Mouse (Mus musculus) ES-Bruce4 (cell line): ENCODE measurements around the gene Elovl2. TPM values are rescaled to one million over a fixed set of nuclear protein-coding genes. Genes with fewer than 3 reads are reported as not detected.

Experiments used
- H3K27ac ChIP-seq: 2 replicates; pipeline ENCODE4 v1.5.1; 2012; ENCODE audit warnings: low read length, inconsistent platforms; ENCODE audit not compliant: insufficient read depth
- H3K27me3 ChIP-seq: 2 replicates; pipeline ENCODE4 v1.6.1; 2012; ENCODE audit warnings: mild to moderate bottlenecking, low read length, inconsistent platforms; ENCODE audit not compliant: control insufficient read depth, poor library complexity, insufficient read depth, severe bottlenecking
- H3K36me3 ChIP-seq: 2 replicates; pipeline ENCODE4 v1.6.1; 2012; ENCODE audit warnings: inconsistent platforms, mild to moderate bottlenecking, low read length, moderate library complexity; ENCODE audit not compliant: control insufficient read depth, poor library complexity, insufficient read depth, severe bottlenecking
- H3K4me1 ChIP-seq: one replicate; pipeline ENCODE4 v1.8.1; 2011; ENCODE audit warnings: low read length; ENCODE audit not compliant: control insufficient read depth, insufficient read depth
- H3K4me3 ChIP-seq: 2 replicates; pipeline ENCODE4 v1.5.1; 2011; ENCODE audit warnings: low read depth, mild to moderate bottlenecking, low read length
- H3K9ac ChIP-seq: 2 replicates; pipeline ENCODE4 v1.6.1; 2012; ENCODE audit warnings: low read depth, mild to moderate bottlenecking, inconsistent platforms; ENCODE audit not compliant: poor library complexity, severe bottlenecking
- H3K9me3 ChIP-seq: replicated peaks from 2 replicates; pipeline ENCODE4 v1.6.1; 2012; ENCODE audit warnings: mild to moderate bottlenecking, low read length, inconsistent platforms; ENCODE audit not compliant: control insufficient read depth, poor library complexity, insufficient read depth, severe bottlenecking
- CTCF ChIP-seq: IDR thresholded peaks from one replicate; pipeline ENCODE4 v1.8.1; 2011; ENCODE audit warnings: low read depth, low read length
- EP300 ChIP-seq: IDR thresholded peaks from 2 replicates; pipeline ENCODE4 v1.6.1; 2011; ENCODE audit warnings: low read depth, low read length; ENCODE audit not compliant: insufficient read depth
- POLR2A ChIP-seq: IDR thresholded peaks from one replicate; pipeline ENCODE4 v1.8.1; 2011; ENCODE audit warnings: low read length; ENCODE audit not compliant: insufficient read depth
- polyA plus RNA-seq: library from polyadenylated mRNA; stranded (reverse); fragments of >200 nt; gene quantifications from 2 replicates; pipeline ENCODE4 v1.2.4, GENCODE M21; 2011; ENCODE audit warnings: low read depth; ENCODE audit not compliant: missing spikeins, insufficient read depth, insufficient read length

The Elovl2 gene
- polyA plus RNA-seq, 1 experiment, result 5.8 TPM

DNA sequence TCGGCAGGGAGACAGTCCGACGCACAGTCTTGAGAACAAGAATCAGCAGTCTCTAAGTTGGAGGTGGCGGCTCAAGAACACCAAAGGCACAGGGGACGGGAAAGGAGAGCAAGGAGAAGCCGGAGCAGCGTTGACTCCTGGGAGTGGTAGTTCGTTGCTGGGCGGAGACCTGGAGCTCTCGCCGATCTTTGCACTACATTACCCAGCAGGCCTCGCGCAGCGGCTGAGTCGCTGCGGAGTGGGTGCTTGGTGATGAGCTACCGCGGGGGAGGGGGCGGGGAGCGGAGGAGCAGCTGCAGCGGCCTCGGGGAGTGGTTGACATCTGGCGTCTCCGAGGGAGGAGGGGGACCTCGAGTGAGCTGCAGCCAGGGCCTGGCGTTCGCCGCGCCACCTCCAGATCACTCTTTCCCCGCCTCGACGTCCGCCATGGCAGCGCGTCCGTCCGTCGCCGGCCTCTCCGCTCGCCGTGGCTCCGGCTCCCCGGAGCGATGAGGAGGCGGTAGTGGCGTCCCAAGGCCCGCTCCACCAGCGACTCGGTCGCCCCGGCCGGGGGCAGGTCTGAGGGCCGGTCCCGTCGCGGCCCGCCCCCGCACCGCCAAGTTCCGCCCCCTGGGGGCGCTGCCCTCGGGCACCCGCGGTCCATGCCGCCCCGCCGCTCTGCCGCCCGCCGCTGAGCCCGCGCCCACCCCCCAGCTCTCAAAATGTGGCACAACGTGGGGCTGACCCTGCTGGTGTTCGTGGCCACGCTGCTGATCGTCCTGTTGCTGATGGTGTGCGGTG is 29.5 kb upstream of the Elovl2 start, which contains the start of gene Smim13:
Smim13 (plus strand) TSS at position 307 of the 780 bp plus-strand sequence.
- Histone ChIP-seq H3K27me3 (no peaks in the 10 kb centered on the region), H3K27ac (peak within 1 kb of the TSS; percentile 70), H3K4me3 (peak within 1 kb of the TSS; percentile 95), H3K9me3 (no peaks in the 10 kb centered on the region), H3K36me3 (no peaks in the 10 kb centered on the region), H3K4me1 (no peaks in the 10 kb centered on the region), H3K9ac (peak within 1 kb of the TSS; percentile 64)
- TF ChIP-seq CTCF (no peak), EP300 (0 out of 2 replicates have a peak, but pooled peaks have one; percentile 69), POLR2A (no peak)

DNA sequence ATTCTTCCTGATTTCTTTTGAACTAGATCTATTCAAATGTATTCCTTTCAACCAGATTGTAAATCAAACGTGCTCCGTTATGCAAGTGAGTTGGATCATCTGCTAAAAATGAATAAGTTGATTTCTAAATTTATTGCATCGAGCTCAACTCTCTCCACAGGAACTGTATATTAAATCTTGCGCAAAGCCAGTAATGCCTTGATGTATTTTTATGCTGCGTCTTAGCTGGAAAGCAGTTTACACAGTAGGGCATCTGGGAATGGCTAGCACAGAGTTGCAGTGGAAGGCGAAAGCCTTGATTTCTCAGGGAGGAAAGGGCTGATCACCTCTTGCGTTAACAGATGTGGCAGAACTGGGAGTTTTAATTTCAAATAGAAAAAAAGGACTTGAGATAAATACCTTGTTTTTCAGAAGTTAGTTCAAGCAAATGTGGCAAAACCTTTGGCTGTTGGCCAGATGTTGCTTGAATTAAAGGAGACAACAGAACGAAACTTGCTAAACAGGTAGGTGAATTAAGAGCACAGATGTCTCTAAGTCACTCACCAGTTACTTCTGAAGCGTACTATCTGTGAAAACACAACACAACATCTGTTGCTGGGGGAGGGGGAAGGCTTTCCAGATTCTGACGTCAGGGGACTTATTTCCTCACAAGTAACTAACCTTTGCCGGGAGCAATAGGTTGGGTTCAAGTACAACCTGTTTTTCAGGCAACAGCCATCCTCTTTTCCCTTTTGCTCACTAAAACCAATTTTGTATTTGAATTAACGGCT is 28.7 kb upstream of the Elovl2 start:
- TF ChIP-seq POLR2A, result no peak
- no peak for TF ChIP-seq EP300
- TF ChIP-seq CTCF, result no peak
- Histone ChIP-seq H3K27ac (peak overlapping the region; percentile 70), H3K9me3 (no peaks in the 10 kb centered on the region), H3K36me3 (no peaks in the 10 kb centered on the region), H3K9ac (peak overlapping the region; percentile 41), H3K4me1 (no peaks in the 10 kb centered on the region), H3K4me3 (peak overlapping the region; percentile 95), H3K27me3 (no peaks in the 10 kb centered on the region)

DNA sequence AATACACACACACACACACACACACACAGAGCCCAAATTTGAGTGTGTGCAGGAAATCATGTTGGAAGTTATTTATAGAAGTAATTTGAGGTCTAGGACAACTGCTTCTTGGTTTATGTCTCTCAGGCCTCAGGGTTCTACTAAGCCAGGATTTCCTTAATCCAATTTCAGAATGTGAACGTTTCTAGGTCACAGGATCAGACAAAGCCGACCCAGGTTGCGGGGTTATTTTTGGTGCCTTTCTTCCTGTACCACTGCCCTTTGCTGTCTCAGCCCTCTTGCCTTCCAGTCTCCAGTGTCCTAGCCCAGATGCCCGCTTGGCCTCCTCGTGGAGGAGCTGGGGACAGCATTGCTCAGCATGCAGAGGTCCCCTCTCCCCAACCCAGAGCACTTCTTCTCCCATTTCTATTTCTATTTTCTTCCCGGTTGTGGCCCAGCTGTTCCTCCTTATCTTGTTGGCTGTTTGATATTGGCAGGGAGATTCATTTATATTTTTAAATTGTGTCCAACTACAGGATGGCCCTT is 24.2 kb upstream of the Elovl2 start:
- H3K4me1 ChIP-seq, result no peaks in the 10 kb centered on the region
- H3K27me3 ChIP-seq, result no peaks in the 10 kb centered on the region
- no peaks in the 10 kb centered on the region for H3K9me3 ChIP-seq

DNA sequence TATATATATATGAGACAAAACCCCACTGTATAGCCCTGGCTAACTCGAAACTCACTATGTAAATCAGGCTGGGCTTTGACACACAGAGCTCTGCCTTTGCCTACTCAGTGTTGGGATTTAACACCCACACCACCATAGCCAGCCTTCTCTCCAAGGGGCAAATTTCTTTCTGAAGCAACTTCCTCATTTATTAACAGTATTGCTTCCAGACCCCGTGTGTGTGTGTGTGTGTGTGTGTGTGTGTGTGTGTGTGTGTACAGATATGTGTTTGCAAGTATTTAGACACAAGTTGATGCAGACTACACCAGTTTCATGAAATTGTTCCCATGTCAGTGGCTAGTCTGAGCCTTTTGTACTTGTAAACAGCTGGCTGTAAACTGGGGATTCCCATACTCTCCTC is 21.4 kb upstream of the Elovl2 start:
- Histone ChIP-seq H3K27ac (no peak overlapping the region), H3K36me3 (no peaks in the 10 kb centered on the region), H3K9ac (no peak overlapping the region), H3K4me3 (no peak overlapping the region), H3K4me1 (no peaks in the 10 kb centered on the region), H3K27me3 (no peaks in the 10 kb centered on the region), H3K9me3 (no peaks in the 10 kb centered on the region)
- no peak for TF ChIP-seq POLR2A
- no peak for TF ChIP-seq EP300
- TF ChIP-seq CTCF, result no peak

More for the DNA sequence above, 24.2 kb upstream of the Elovl2 start:
- Histone ChIP-seq H3K27ac (no peak overlapping the region), H3K36me3 (no peaks in the 10 kb centered on the region), H3K9ac (no peak overlapping the region), H3K4me3 (no peak overlapping the region)
- TF ChIP-seq CTCF (no peak), POLR2A (no peak), EP300 (no peak)

DNA sequence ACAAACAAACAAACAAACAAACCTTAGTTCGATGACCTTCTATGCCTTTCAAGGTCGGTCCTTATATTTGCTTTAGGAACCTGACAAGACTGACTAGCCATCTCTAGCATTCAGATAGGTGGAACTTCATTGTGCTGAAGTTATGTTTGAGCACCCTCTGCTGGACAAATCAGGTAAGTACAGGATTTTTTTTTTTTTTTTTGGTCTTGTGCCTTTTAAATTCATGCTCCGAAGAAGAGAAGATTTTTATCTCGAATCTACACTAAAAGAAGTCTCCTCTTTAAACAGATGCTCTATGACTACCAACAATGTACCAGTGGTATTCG is 18.6 kb upstream of the Elovl2 start:
- Histone ChIP-seq H3K27me3 (no peaks in the 10 kb centered on the region), H3K27ac (no peak overlapping the region), H3K4me3 (no peak overlapping the region), H3K9me3 (no peaks in the 10 kb centered on the region), H3K36me3 (no peaks in the 10 kb centered on the region), H3K4me1 (no peaks in the 10 kb centered on the region), H3K9ac (no peak overlapping the region)
- TF ChIP-seq CTCF (no peak), EP300 (no peak), POLR2A (no peak)

DNA sequence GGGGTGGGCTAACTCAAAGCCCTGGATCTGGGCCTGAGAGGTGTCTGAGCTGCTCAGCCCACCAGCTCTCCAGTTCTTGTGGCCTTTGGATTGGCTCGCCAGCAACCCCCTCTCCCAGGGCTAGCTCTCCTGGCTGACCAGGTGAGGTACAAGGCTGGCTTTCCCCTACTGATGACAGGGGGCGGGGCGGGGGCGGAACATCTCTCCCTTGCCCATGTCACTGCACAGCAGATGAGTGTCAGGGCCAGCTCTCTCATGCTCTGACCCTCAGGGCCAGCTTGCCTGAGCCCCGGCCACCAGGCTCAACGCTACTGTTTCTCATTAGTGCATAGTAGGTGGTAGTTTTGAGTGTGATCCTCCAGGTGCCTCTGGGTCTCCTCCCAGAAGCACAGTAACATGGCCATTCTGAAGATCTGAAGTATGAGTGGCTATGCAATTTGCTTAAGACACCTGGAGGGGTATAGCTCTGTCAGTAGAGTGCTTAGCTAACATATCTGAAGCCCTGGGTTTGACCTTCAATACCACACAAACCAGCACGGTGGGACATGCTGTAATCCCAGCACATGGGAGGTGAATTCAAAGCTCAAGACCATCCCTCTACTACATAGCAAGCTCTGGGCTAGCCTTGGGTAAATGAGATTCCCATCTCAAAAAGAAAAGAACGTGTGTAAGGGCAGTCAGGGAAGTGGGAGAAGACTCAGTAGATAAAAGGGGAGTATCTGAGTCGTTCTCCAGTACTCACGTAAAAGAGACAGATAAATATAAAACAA is 18.0 kb upstream of the Elovl2 start:
- Histone ChIP-seq H3K4me1 (no peaks in the 10 kb centered on the region), H3K27me3 (no peaks in the 10 kb centered on the region), H3K9me3 (no peaks in the 10 kb centered on the region), H3K27ac (no peak overlapping the region), H3K4me3 (no peak overlapping the region), H3K36me3 (no peaks in the 10 kb centered on the region), H3K9ac (no peak overlapping the region)
- no peak for TF ChIP-seq EP300
- no peak for TF ChIP-seq POLR2A
- no peak for TF ChIP-seq CTCF
